Mouse (Mus musculus) neural tube, embryonic 12.5 days (tissue): ENCODE data around the gene Usp49. TPM values are rescaled to one million over a fixed set of nuclear protein-coding genes. Genes with fewer than 3 reads are reported as not detected.
A peak's percentile ranks its signal among the peaks of the same experiment; 100 is the strongest.
"Not testable (repeated sequence)": the region's sequence is repeated elsewhere in the genome, so short reads cannot be mapped to it uniquely, and the experiment has no call there.

ENCODE experiments used
- ATAC-seq: fragments of 200-750 bp; cut with Nextera tagmentation; 2 replicates; pipeline ENCODE4 v1.8.0; 2017; ENCODE audit warnings: low read depth, mild to moderate bottlenecking, moderate TSS enrichment, moderate library complexity; ENCODE audit not compliant: low FRiP score
- H3K27ac ChIP-seq: fragments of 300-500 bp; sonication (generic); 2 replicates; pipeline ENCODE4 v1.5.1; 2016
- H3K27me3 ChIP-seq: fragments of 300-500 bp; sonication (generic); replicated peaks from 2 replicates; pipeline ENCODE4 v1.6.1; 2016; ENCODE audit warnings: mild to moderate bottlenecking
- H3K36me3 ChIP-seq: fragments of 300-500 bp; sonication (generic); 2 replicates; pipeline ENCODE4 v1.6.1; 2016; ENCODE audit warnings: mild to moderate bottlenecking
- H3K4me1 ChIP-seq: fragments of 300-500 bp; sonication (generic); 2 replicates; pipeline ENCODE4 v1.6.1; 2016
- H3K4me2 ChIP-seq: fragments of 300-500 bp; sonication (generic); replicated peaks from 2 replicates; pipeline ENCODE4 v1.6.1; 2016; ENCODE audit warnings: mild to moderate bottlenecking
- H3K4me3 ChIP-seq: fragments of 300-500 bp; sonication (generic); 2 replicates; pipeline ENCODE4 v1.5.1; 2016
- H3K9ac ChIP-seq: fragments of 300-500 bp; sonication (generic); 2 replicates; pipeline ENCODE4 v1.6.1; 2016; ENCODE audit warnings: mild to moderate bottlenecking
- H3K9me3 ChIP-seq: fragments of 300-500 bp; sonication (generic); 2 replicates; pipeline ENCODE4 v1.6.1; 2016; ENCODE audit warnings: mild to moderate bottlenecking
- WGBS: fragments of 180-500 bp; shearing (Covaris S2); methylation state at CpG from one replicate; pipeline ENCODE4 v1.1.7; 2016; 5-methylcytosine and 5-hydroxymethylcytosine counted together
- polyA plus RNA-seq: library from polyadenylated mRNA; unstranded; fragments of >200 nt; fragmentation: Nextera tagmentation; extraction: Ambion mirVana; gene quantifications from 2 replicates; pipeline ENCODE4 v1.2.1, GENCODE M21; 2016

Gene Usp49
- polyA plus RNA-seq, 1 experiment from 2014 or later: 12.5 TPM

DNA sequence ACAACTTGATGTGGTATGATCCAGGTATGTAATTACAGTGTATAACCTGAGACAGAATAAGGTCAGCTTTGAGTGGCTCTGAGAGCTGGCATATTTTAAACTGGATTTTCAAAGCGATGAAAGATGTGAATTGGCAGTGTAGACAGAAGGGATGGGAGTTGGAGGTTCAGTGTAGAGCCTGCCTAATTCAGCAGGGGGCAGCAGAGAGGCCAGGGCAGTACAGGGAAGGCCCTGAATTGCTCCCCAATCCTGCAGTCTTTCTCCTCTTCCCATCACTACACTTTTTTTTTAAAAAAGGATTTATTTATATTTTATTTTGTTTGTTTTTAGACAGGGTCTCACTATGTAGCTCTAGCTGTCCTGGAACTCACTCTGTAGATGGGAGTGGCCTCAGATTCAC, 16.5 kb upstream of the Usp49 start:
- 89% methylated on average over 1 of the region's 1 CpGs for WGBS
- Histone ChIP-seq H3K4me3 (no peak overlapping the region), H3K4me1 (peaks cover 22% of the 10 kb centered on the region), H3K4me2 (no peak overlapping the region), H3K36me3 (peaks cover 44% of the 10 kb centered on the region), H3K27me3 (no peaks in the 10 kb centered on the region), H3K9ac (no peak overlapping the region), H3K9me3 (no peaks in the 10 kb centered on the region), H3K27ac (no peak overlapping the region)
- no peak for ATAC-seq

DNA sequence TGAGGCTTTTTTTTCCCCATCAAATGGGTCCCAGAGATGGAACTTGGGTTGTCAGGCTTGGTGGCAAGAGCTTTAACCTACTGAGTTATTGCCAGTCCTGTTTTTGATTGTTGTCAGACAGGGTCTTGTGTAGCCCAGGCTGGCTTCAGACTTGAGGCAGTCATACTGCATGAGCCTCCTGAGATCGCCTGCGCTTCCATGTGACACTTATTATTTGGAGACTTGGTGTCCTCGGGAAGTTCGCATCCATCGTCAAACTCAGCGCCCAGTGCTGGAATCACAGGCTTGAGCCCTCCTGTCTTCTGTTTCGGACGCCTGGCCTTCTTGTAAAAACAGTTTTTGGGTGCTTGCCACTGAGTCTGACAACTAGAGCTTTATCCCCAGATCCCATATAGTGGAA, 14.4 kb upstream of the Usp49 start:
- Histone ChIP-seq H3K4me2 (no peak overlapping the region), H3K27ac (no peak overlapping the region), H3K9me3 (no peaks in the 10 kb centered on the region), H3K27me3 (no peaks in the 10 kb centered on the region), H3K9ac (no peak overlapping the region), H3K36me3 (peaks cover 49% of the 10 kb centered on the region), H3K4me1 (peaks cover 13% of the 10 kb centered on the region), H3K4me3 (no peak overlapping the region)
- no peak for ATAC-seq
- WGBS: 95% methylated on average over 8 of the region's 8 CpGs

GRCm38 (mm10) chr17:47616652-47617051, 13.8 kb upstream of the Usp49 start:
- peaks cover 13% of the 10 kb centered on the region for H3K4me1 ChIP-seq
- H3K27me3 ChIP-seq: no peaks in the 10 kb centered on the region
- no peaks in the 10 kb centered on the region for H3K9me3 ChIP-seq
- H3K36me3 ChIP-seq: peaks cover 53% of the 10 kb centered on the region
- no peak overlapping the region for H3K4me3 ChIP-seq
- H3K4me2 ChIP-seq: no peak overlapping the region
- no peak overlapping the region for H3K9ac ChIP-seq
- 91% methylated on average over 4 of the region's 4 CpGs for WGBS
- ATAC-seq: no peak
- no peak overlapping the region for H3K27ac ChIP-seq

DNA sequence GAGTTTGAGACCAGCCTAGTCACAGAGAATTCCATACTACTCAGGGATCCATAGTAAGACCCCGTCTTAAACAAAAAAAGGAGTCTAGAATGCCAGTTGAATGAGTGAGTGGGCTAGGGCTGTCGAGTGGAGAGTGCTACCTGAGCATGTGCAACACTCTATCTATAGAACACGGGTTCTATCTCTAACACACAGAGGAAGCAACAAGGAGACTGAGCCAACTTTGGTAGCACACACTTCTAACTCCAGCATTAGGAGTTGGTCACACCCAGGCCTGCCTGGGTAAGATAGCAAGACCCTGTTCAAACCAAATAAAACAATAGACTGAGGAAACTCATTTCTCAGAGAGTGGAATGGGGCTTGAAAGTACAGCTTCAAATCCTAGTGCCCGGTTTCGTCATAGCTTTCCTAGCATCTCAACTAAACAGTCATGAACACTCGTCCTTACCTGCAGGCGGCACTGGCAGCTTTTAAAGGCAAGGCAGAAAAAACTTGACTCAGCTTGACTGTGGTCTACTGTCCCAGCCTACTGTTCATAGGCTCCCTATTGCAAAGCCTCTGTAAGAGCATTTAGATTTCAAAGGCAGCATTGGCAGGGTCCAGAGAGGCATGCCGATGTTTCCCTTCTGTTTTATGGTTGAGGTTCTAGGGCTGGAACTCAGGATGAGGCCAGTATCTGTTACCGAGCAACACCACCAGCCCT, 12.7 kb upstream of the Usp49 start:
- H3K9me3 ChIP-seq: no peaks in the 10 kb centered on the region
- H3K4me1 ChIP-seq: peaks cover 4% of the 10 kb centered on the region
- H3K27me3 ChIP-seq: no peaks in the 10 kb centered on the region
- H3K4me3 ChIP-seq: no peak overlapping the region
- no peak for ATAC-seq
- H3K27ac ChIP-seq: no peak overlapping the region
- 93% methylated on average over 9 of the region's 9 CpGs for WGBS
- no peak overlapping the region for H3K9ac ChIP-seq
- peaks cover 64% of the 10 kb centered on the region for H3K36me3 ChIP-seq
- H3K4me2 ChIP-seq: no peak overlapping the region

DNA sequence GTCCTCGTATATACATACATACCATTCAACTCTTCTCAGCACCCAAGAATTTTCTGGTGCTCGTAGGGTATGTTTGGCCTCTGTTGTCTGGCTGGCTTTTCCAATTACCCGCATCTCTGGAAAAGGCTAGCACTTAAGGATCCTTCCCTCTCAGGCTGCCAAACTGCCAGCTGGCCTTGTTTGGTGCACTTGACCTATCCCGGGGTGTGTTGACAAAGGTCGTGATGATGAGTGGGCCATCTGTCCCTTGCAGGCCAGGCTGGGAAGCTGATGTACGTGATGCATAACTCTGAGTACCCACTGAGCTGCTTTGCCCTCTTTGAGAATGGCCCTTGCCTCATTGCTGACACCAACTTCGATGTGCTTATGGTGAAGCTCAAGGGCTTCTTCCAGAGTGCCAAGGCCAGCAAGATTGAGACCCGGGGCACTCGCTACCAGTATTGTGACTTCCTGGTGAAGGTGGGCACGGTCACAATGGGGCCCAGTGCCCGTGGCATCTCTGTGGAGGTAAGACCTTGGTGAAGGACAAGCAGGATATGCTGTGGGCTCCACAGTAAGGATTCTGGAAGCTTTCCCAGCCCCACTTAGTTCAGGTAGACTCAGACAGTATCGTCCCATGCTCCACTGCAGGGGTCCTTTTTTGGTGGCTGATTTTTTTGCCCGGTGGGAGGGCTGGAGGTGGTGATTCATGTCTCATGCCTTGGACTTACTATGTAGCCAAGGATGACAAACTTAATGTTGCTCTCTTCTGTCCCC, 11.8 kb upstream of the Usp49 start:
- H3K4me1 ChIP-seq: no peaks in the 10 kb centered on the region
- no peak overlapping the region for H3K4me3 ChIP-seq
- 89% methylated on average over 13 of the region's 13 CpGs for WGBS
- peaks cover 70% of the 10 kb centered on the region for H3K36me3 ChIP-seq
- no peak overlapping the region for H3K4me2 ChIP-seq
- no peaks in the 10 kb centered on the region for H3K9me3 ChIP-seq
- H3K9ac ChIP-seq: no peak overlapping the region
- H3K27me3 ChIP-seq: no peaks in the 10 kb centered on the region
- H3K27ac ChIP-seq: no peak overlapping the region
- ATAC-seq: no peak

- Histone ChIP-seq H3K27me3 (no peaks in the 10 kb centered on the region), H3K4me3 (no peak overlapping the region), H3K4me1 (0 out of 2 replicates have a peak, but pooled peaks cover under 1% of the 10 kb centered on the region), H3K36me3 (peaks cover 63% of the 10 kb centered on the region), H3K9me3 (no peaks in the 10 kb centered on the region), H3K4me2 (no peak overlapping the region), H3K9ac (no peak overlapping the region), H3K27ac (no peak overlapping the region)
- WGBS: 95% methylated on average over 14 of the region's 14 CpGs
- ATAC-seq: no peak
These were observed 7.5 kb upstream of the Usp49 start for GRCm38 (mm10) chr17:47622912-47623554.

DNA sequence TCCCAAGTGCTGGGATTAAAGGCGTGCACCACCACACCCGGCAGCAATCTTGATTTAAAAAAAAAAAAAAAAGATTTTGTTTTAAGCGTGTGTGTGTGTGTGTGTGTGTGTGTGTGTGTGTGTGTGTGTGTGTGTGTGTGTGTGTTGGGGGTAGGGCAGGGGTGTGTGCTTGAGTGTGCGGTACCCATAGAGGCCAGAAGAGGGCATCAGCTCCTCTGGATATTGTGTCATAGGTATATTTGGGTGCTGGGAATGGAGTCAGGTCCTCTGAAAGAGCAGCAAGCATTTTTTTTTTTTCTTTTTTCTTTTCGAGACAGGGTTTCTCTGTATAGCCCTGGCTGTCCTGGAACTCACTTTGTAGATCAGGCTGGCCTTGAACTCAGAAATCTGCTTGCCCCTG, 5.9 kb upstream of the Usp49 start:
- H3K27ac ChIP-seq, H3K9me3 ChIP-seq, H3K4me1 ChIP-seq, H3K4me2 ChIP-seq, H3K27me3 ChIP-seq, H3K9ac ChIP-seq, ATAC-seq, H3K4me3 ChIP-seq: not testable (repeated sequence)
- peaks cover 53% of the 10 kb centered on the region for H3K36me3 ChIP-seq
- WGBS: 99% methylated on average over 4 of the region's 5 CpGs

- H3K9me3 ChIP-seq: no peaks in the 10 kb centered on the region
- H3K4me2 ChIP-seq: no peak overlapping the region
- no peak for ATAC-seq
- no peak overlapping the region for H3K9ac ChIP-seq
- peaks cover 52% of the 10 kb centered on the region for H3K36me3 ChIP-seq
- peaks cover 8% of the 10 kb centered on the region; the same call in 1 of the 2 replicates for H3K4me1 ChIP-seq
- no peak overlapping the region for H3K27ac ChIP-seq
- no peak overlapping the region for H3K4me3 ChIP-seq
- no peaks in the 10 kb centered on the region for H3K27me3 ChIP-seq
- 97% methylated on average over 2 of the region's 2 CpGs for WGBS
These were observed 5.4 kb upstream of the Usp49 start for GRCm38 (mm10) chr17:47625088-47625487.

GRCm38 (mm10) chr17:47626031-47626430, 4.5 kb upstream of the Usp49 start:
- no peak overlapping the region for H3K4me3 ChIP-seq
- no peak overlapping the region for H3K27ac ChIP-seq
- no peak overlapping the region for H3K9ac ChIP-seq
- H3K36me3 ChIP-seq: peaks cover 50% of the 10 kb centered on the region
- no peaks in the 10 kb centered on the region for H3K27me3 ChIP-seq
- H3K4me2 ChIP-seq: no peak overlapping the region
- ATAC-seq: no peak
- 91% methylated on average over 5 of the region's 5 CpGs for WGBS
- H3K9me3 ChIP-seq: no peaks in the 10 kb centered on the region
- peaks cover 15% of the 10 kb centered on the region for H3K4me1 ChIP-seq

DNA sequence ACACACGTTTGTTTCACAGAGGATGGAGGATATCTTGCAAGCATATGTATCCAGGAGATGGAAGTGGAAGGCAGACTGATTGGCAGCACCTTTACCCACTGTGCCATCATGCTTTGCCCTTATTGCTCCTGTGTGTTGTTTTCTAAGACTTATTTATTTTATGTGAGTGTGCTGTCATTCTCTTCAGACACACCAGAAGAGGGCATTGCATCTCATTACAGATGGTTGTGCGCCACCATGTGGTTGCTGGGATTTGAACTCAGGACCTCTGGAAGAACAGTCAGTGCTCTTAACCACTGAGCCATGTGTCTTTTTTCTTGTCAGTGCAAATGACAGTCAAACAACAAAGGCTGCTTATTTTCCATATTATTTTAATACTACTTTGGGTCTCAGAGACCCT, 2.7 kb upstream of the Usp49 start:
- Histone ChIP-seq H3K36me3 (peaks cover 35% of the 10 kb centered on the region), H3K27ac (no peak overlapping the region), H3K9ac (no peak overlapping the region), H3K4me1 (peaks cover 27% of the 10 kb centered on the region), H3K4me3 (no peak overlapping the region), H3K27me3 (no peaks in the 10 kb centered on the region), H3K9me3 (no peaks in the 10 kb centered on the region), H3K4me2 (peak overlapping the region; percentile 88)
- ATAC-seq: no peak
- WGBS: 76% methylated on average over 2 of the region's 2 CpGs

DNA sequence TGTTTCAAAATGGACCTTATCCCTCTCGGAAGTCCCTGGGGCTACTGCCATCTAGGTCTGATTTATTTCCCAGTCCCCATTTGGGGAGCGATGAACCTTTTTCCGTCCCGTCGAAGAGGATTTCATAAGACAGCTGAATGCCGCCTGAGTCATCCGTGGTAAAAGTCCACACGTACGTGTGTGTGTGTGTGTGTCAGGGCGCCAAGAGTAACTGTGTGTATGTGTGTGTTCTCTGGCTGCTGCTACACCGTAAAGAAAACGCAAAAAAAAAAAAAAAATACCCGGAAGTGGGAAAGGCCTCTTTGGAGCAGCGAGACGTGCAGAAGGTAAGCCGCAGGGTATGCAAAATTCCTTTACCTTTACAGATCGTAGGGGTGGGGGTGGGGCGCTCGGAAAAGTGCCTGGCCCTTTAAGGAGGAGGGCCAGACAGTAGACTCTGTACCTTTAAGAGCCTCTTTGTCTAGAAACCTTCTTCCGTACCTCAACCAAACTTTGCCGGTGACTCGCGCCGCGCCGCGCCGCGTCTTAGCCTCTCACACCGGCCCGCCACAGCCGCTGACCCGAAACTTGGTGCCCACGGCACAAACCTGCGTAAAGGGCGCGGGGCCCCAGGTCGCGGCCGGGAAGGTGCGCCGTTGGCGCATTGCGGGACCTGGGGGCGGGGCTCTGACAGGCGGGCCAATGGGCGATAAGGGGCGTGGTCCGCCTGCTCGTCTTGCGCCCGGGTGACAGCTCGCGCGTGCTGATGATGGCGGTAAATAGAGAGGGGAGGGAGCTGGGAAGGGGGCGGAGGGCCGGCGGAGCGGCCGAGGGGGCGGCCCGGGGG, 1.4 kb upstream of the Usp49 start:
- Histone ChIP-seq H3K4me3 (peak overlapping the region; percentile 58), H3K36me3 (peaks cover 22% of the 10 kb centered on the region), H3K27ac (peak overlapping the region; percentile 69), H3K9me3 (no peaks in the 10 kb centered on the region), H3K4me1 (peaks cover 32% of the 10 kb centered on the region), H3K27me3 (no peaks in the 10 kb centered on the region), H3K4me2 (peak overlapping the region; percentile 88), H3K9ac (peak overlapping the region; percentile 78)
- WGBS: under 1% methylated on average over 56 of the region's 63 CpGs
- ATAC-seq: peak; percentile 94
